Mouse (Mus musculus): ENCODE measurements around the gene Cd247.

GRCm38 (mm10) chr1:165761522-165762305, 26.8 kb upstream of the Cd247 start:
- TF ChIP-seq GATA1 (IDR thresholded peaks at IDR 0.05; ENCODE audit: low read length): no peak
- no peak for TF ChIP-seq TAL1 (IDR thresholded peaks at IDR 0.05; ENCODE audit: low read length)
